Mouse (Mus musculus): ENCODE measurements at regions not wholly inside any gene's neighbourhood (a gene's known extent, or its start where the extent isn't known, plus 50 kb on each side); places are given as distances from the start of the nearest gene placed in this dataset.
A peak's percentile ranks its signal among the peaks of the same experiment; 100 is the strongest.

- no peaks in the 10 kb centered on the region for H3K27me3 ChIP-seq (ENCODE audit: insufficient read depth, poor library complexity, severe bottlenecking)
- H3K27ac ChIP-seq, result no peak overlapping the region
- H3K36me3 ChIP-seq, result no peaks in the 10 kb centered on the region
- no peaks in the 10 kb centered on the region for H3K9me3 ChIP-seq
- H3K4me1 ChIP-seq, result no peaks in the 10 kb centered on the region
- no peak for DNase-seq (ENCODE audit: low spot score)
- H3K4me3 ChIP-seq, result no peak overlapping the region
Observed at GRCm38 (mm10) chr1:115512632-115513031, 171.9 kb upstream of the Cntnap5a start.

- Histone ChIP-seq H3K4me1 (no peaks in the 10 kb centered on the region), H3K9me3 (no peaks in the 10 kb centered on the region), H3K4me3 (no peak overlapping the region), H3K27ac (no peak overlapping the region), H3K36me3 (no peaks in the 10 kb centered on the region), H3K27me3 (ENCODE audit: insufficient read depth, poor library complexity, severe bottlenecking) (no peaks in the 10 kb centered on the region)
- WGBS, result 90% methylated on average over 2 of the region's 2 CpGs
- DNase-seq (ENCODE audit: low spot score), result no peak
Observed at GRCm38 (mm10) chr1:115533746-115534145, 150.8 kb upstream of the Cntnap5a start.

DNA sequence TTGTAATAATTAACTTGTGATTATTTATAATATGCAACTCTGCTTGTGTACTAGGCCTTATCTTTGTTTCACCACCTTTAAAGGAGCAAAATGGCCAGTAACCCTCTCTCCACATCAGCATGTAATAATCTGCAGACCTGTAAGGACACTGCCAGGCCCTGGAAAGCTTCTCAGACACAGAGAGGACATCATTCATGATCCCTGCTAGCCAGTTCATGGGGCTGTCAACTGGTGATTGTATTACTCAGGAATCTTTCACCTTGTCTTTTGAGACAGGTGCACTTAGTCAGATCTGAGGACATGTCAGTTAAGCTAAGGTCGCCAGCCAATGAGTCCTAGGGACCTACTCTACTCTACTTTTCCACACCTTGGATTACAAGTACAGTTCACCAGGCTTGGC is 138.6 kb upstream of the Cntnap5a start:
- Histone ChIP-seq H3K4me1 (no peaks in the 10 kb centered on the region), H3K27me3 (ENCODE audit: insufficient read depth, poor library complexity, severe bottlenecking) (no peaks in the 10 kb centered on the region), H3K36me3 (no peaks in the 10 kb centered on the region), H3K27ac (no peak overlapping the region), H3K4me3 (no peak overlapping the region), H3K9me3 (no peaks in the 10 kb centered on the region)
- peak; percentile 74 for DNase-seq (ENCODE audit: low spot score)
- 44% methylated on average over 1 of the region's 1 CpGs for WGBS
